Mouse (Mus musculus) heart, postnatal 0 days (tissue): ENCODE data around the gene Osbpl6.

ENCODE experiments used
- CTCF ChIP-seq: IDR thresholded peaks from 2 replicates; pipeline ENCODE4 v1.5.1; 2016; ENCODE audit warnings: antibody characterized with exemption, control low read depth, low read depth
- EP300 ChIP-seq: IDR thresholded peaks from 2 replicates; pipeline ENCODE4 v1.6.1; 2016; ENCODE audit warnings: antibody characterized with exemption, low read depth

GRCm38 (mm10) chr2:76430539-76430938, 24.2 kb downstream of the Osbpl6 start:
- TF ChIP-seq CTCF (no peak), EP300 (no peak)
